Mouse (Mus musculus) myocyte (in vitro differentiated cells): ENCODE data around the gene Ucn.

Experiments used
- CEBPB ChIP-seq: IDR thresholded peaks from 2 replicates; pipeline ENCODE4 v1.6.1; 2011; ENCODE audit warnings: mild to moderate bottlenecking, moderate library complexity; ENCODE audit not compliant: poor library complexity, insufficient read depth, severe bottlenecking
- E2F4 ChIP-seq: IDR thresholded peaks from one replicate; pipeline ENCODE4 v1.6.1; 2011; ENCODE audit warnings: mild to moderate bottlenecking, control low read depth, moderate library complexity; ENCODE audit not compliant: insufficient read depth
- MAX ChIP-seq: IDR thresholded peaks from one replicate; pipeline ENCODE4 v1.6.1; 2011; ENCODE audit warnings: low read depth, mild to moderate bottlenecking, control low read depth
- MYOD1 ChIP-seq, 3 experiments: IDR thresholded peaks; one replicate each; pipeline ENCODE4 v1.6.1; 2011; ENCODE audit warnings: control low read depth in 2 of 3, low read depth in 2 of 3, mild to moderate bottlenecking in 2 of 3, moderate library complexity in 1 of 3; ENCODE audit not compliant: insufficient read length in 2 of 3, control insufficient read depth in 1 of 3
- MYOG ChIP-seq, 3 experiments: IDR thresholded peaks; one replicate each; pipeline ENCODE4 v1.6.1; 2011; ENCODE audit warnings: control low read depth in 2 of 3, low read depth in 2 of 3, mild to moderate bottlenecking in 2 of 3; ENCODE audit not compliant: insufficient read length in 2 of 3, control insufficient read depth in 1 of 3, insufficient read depth in 1 of 3
- POLR2A ChIP-seq: IDR thresholded peaks from one replicate; pipeline ENCODE4 v1.6.1; 2011; ENCODE audit warnings: low read depth, mild to moderate bottlenecking, control low read depth, moderate library complexity; ENCODE audit not compliant: insufficient read length
- POLR2AphosphoS2 ChIP-seq: IDR thresholded peaks from one replicate; pipeline ENCODE4 v1.6.1; 2011; ENCODE audit warnings: low read depth, control low read depth; ENCODE audit not compliant: insufficient read length
- REST ChIP-seq: IDR thresholded peaks from one replicate; pipeline ENCODE4 v1.6.1; 2011; ENCODE audit warnings: mild to moderate bottlenecking, control low read depth, moderate library complexity; ENCODE audit not compliant: insufficient read depth, insufficient read length
- SRF ChIP-seq: IDR thresholded peaks from one replicate; pipeline ENCODE4 v1.6.1; 2011; ENCODE audit warnings: low read depth; ENCODE audit not compliant: control insufficient read depth, insufficient read length
- TCF12 ChIP-seq: IDR thresholded peaks from one replicate; pipeline ENCODE4 v1.6.1; 2011; ENCODE audit warnings: mild to moderate bottlenecking, control low read depth; ENCODE audit not compliant: poor library complexity, insufficient read depth, severe bottlenecking
- TCF3 ChIP-seq: IDR thresholded peaks from one replicate; pipeline ENCODE4 v1.6.1; 2011; ENCODE audit warnings: low read depth, control low read depth; ENCODE audit not compliant: insufficient read length
- USF1 ChIP-seq: IDR thresholded peaks from one replicate; pipeline ENCODE4 v1.6.1; 2011; ENCODE audit warnings: low read depth, mild to moderate bottlenecking, control low read depth, moderate library complexity

- peak; percentile 16 for TF ChIP-seq POLR2A
- no peak for TF ChIP-seq SRF
- no peak for TF ChIP-seq E2F4
- TF ChIP-seq USF1: no peak
- TF ChIP-seq MAX: no peak
- no peak for TF ChIP-seq CEBPB
- no peak for TF ChIP-seq POLR2AphosphoS2
- no peak for TF ChIP-seq MYOD1 (IDR thresholded peaks at IDR 0.05; ENCODE audit: control insufficient read depth in 1 of 3, insufficient read length in 2 of 3, low read depth in 2 of 3)
- no peak for TF ChIP-seq TCF3
- TF ChIP-seq REST: no peak
- no peak for TF ChIP-seq TCF12
- TF ChIP-seq MYOG (IDR thresholded peaks at IDR 0.05; ENCODE audit: control insufficient read depth in 1 of 3, insufficient read depth in 1 of 3, insufficient read length in 2 of 3, low read depth in 2 of 3): no peak
Observed at GRCm38 (mm10) chr5:31116912-31117311, 21.7 kb downstream of the Ucn start.
